Mouse (Mus musculus): ENCODE results near the gene Mrvi1.

Mrvi1 gene

DNA sequence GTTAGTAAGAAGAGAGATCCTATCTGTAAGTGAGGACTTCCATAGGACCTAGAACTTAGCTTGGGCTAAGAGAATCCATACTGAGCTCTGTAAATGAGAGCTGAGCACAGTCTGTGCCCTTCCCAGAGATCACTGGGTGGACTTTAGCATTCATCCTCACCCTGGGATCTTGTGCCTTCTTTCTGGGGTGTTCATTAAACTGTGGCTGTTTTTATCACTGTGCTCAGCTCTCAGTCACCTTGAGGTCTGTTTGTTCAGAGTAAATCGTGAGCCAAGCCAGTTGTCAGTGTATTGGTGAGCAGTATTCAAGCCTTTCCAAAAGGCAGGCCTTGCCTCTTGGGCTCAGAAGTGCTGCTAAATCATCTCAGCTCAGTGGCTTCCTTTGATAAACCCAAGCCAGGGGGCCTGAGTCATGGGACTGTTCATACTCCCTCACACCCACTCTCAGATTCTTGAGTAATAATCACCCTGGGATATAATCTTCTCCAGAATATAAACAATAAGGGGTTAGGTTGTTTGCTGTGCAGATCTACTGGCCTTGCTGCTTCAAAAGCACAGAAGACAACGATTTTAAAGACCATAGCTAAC, 100.4 kb downstream of the Mrvi1 start:
- WGBS = 87% methylated on average over 2 of the region's 2 CpGs

DNA sequence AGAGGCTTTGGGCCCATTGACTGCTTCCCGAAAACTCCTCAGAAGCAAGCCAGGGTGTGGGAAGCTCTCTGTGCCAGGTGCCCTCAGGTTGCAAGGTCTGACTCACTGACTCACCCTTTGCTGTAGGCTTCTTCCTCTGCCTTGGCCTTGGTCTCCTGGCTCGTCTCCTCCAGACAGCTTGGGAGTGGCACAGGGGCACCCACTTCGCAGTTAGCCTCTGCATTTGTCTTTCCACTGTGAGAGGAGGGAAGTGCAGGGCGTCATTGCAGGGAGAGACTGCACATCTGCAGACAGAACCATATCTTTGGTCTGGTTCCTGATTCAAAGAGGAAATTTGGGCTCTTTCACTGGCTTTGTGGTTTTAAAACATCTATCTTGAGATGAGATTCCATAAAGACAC, 104.2 kb downstream of the Mrvi1 start:
- 81% methylated on average over 4 of the region's 4 CpGs for WGBS

DNA sequence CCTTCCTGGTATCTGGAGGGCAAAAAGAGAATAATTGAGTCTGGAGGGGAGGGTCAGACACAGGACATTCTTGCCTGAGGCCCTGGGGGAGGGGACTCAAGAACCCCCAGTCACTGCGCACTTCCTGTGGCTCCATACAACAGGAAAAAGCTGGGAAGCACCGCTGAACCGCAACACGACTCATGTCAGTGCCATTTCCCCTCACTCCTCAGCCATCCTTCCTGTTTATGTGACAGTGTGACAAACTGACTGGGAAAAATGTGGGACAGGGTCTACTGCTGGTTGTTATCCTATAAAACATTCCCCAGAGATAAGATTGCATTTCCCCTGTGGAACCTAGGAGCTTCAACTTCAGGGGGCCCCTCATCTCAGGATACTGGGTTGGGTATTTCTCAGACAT, 105.3 kb downstream of the Mrvi1 start:
- 93% methylated on average over 4 of the region's 4 CpGs for WGBS

DNA sequence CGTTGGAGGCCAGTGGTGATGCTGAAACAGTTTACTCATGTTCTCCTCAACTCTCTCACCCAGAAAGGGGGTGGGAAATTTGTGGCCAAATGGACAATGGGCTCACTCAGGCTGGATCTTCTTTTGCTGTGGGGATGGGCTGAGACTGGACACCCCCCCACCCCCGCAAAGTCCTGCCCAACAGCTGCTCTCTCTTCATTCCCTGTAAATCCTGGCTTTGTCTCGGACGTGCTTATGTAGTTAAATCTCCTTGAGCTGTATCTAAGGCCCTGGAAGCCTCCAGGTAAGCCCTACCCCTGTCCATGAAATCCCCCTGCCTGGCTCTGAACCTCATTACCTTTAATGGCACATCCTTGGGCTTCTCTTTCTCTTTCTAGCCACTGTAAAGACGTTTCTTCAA, 113.5 kb downstream of the Mrvi1 start:
- WGBS = 87% methylated on average over 5 of the region's 5 CpGs

DNA sequence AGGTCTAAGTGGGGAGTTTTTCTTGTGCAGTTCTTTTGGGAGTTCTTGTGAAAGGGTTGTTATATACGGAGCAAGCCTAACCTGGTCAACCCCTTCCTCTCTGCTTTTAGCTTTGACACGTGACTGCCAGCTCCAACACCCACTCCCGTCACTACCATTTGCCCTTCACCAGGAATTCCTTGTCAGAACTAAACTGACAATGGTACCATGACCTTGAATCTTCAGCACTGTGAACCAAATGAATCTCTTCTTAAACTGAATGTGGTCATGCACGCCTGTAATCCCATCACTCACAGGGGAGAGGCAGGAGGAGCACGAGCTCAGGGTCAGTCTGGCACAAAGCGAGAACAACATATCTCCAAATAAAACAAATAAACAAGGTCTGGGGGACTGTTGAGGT, 115.1 kb downstream of the Mrvi1 start:
- WGBS = 96% methylated on average over 6 of the region's 6 CpGs

DNA sequence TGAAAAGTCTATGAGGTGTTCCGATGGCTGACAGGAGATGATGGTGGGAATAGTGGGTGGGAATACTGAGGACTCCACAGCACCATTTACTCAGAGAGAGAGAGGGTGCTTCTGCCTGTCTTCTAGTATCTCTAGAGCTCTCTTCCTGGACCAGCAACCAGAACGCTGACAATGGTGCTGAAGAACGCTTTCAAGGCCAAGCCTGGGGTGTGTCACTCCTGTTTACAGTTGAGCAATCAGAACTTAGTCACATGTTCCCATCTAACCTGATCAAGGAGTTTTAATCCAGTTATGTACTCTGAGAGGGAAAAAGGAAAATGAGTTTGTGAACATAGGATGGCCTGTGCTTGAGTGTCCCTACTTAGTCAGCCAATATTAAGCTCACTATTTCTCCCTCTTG, 116.2 kb downstream of the Mrvi1 start:
- WGBS = 92% methylated on average over 3 of the region's 3 CpGs

DNA sequence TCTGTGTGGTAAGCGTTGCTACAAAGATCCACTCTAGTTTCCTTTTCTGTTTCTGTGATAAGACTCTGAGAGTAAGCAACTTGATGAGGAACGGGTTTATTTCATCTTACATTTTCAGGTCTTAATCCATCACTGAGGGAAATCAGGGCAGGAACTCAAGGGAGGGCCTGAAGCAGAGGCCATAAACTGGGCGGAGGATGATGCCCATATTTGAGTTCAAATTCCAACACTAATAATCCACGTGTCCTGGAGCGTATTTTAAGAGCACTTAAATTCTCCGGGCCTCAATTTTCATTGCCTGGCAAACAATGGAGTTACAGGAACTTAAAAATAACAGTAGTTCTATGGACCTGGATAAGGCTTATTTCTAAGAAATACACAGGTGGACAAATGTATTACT, 116.7 kb downstream of the Mrvi1 start:
- 87% methylated on average over 6 of the region's 6 CpGs for whole genome bisulfite sequencing

DNA sequence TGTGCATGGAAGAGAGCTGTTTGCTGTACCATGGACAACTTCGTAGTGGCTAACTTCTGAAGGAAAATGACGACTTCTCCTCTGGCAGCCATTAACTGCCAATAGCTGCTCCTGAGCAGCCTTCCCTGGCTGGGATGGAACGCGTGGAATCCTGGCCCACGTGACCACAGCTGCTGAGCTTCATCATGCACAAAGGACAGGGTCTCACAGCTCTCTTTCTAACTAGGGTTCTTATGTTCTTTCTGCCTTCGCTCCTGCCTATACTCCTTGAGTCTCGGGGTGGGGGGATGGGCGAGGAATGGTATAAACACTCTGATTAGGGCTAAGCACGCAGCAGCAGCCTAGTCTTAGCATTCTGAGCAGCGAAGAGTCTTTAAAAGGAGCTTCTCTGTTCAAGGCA, 117.2 kb downstream of the Mrvi1 start:
- WGBS = 67% methylated on average over 10 of the region's 10 CpGs

DNA sequence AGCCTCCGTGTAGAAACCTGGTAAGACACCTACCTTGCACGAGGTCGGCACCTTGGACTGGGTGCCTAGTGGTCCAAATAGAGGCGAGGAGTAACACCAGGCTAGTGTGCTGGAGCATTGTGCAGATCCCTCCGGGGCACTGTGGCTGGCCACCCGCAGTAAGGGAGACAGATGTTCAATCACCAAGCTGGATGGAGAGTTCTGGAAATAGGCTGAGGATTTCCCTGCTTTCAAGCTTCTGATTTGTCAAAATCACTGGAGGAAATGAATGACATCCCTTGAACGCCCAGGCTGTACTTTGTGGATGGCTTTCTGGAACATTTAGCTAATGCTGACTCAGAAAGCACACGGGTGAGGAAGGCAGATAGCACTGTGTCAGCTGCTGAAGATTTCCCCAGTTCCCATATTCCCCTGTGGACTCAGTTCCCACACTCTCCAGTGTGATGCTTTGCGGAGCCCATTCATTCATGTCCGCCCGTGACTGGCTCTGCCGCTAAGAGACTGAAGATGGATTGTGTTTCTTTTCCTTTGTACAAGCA, 119.4 kb downstream of the Mrvi1 start, which contains the start of gene Lyve1:
TSS of gene Lyve1 (minus strand) at position 489 of the 539 bp plus-strand sequence.
- WGBS = 71% methylated on average over 12 of the region's 12 CpGs

DNA sequence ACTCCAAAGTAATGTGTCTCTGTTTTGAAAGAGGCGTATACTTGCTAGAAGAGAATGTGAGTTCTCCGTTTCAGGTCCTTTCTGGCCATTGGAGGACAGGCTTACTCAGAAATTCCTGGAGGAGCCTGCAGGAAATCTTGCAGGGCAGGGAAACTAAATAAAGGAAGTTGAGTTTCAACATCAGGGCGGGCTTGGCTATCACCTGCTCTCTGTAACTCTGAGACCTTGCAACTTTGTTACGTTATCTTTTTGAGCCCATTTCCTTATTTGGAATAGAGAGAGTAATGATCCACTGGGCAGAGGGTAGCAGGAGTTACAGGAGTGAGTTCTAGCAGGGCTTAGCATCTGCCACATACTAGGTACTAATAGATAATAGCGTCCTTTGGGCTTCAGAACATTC, 122.1 kb downstream of the Mrvi1 start:
- 75% methylated on average over 5 of the region's 5 CpGs for WGBS

DNA sequence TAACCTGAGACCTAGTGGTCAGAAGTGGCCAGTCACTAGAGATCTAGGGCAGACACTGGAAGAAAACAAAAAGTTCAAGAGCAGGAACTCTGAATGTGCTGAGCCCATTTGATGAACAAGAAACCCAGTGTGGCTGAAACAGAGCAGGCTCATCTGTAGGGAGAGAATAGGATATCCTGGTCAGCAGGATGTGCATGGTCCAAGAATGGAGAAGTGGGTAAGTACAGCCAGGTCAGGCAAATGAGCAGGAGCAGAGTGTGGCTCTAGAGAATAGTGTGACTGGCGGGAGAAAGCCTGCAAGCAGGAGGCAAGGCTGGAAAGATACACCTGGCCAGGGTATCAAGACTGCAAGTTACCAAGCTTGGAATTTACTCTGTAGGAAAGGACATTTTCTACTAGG, 126.7 kb downstream of the Mrvi1 start:
- 88% methylated on average over 1 of the region's 1 CpGs for WGBS

DNA sequence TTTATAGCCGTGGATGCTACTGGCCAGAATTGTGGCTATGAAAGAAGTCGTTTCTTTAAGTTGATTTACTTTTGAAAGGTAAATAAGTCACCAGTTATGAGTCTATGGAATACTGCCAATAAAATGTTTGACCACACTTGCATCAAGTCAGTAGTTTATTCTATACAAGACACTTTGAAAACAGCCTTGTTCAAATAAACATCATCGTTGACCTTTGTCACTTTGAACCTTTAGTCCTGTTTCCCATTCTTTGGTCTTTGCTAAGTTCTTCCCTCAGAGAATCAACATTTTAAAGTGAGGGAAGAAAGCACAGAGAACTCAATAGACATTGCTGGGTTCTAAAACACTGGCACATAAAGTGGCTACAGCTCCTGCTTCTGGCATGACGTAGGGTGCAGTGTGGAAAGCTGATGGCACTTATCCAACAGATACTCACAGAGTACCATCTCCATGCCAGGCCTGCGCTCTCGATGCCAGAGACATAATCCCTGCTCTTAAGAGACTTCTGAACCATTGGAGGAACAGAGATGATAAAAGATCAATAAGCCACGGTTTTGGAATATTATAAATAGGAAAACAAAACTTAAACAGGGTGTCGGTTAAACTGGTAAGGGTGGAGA, 127.2 kb downstream of the Mrvi1 start:
- WGBS = 40% methylated on average over 8 of the region's 8 CpGs

DNA sequence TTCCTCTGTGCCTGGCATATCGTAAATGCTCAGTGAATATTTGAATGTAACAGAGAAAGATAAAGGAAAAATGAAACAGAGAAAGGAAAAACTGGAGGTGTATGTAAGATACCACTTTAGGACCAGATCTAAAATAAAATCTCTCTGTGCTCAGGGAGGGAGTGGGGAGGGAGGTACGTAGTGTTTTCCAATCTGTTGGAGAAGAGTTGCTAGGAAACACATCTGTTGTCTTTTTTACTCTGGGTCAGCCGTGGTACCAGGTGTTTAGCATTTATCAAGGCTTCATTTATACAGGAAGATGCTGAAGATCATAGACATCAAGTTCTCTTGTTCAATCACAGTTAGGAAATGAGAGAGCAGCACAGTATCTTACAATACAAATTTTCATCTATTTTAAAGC, 127.7 kb downstream of the Mrvi1 start:
- WGBS = 37% methylated on average over 3 of the region's 3 CpGs

DNA sequence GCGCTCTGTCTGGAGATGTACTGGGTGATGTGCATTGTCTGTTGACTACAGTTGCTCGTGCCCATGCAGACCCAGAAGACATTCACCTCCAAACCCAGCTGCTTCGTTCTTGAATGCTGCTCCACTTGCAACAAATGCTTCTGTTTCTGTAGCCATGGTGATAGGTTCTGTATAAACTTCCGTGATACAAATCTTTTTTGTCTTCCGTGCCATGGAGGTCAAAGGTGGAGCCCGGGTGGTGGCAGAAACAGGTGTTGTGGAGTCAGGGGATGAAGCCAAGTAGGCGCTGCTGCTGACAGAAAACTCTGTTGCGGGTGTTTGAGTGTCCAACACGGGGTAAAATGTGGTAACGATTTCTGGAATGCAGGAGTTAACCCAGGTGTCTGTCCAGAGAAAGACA, 128.7 kb downstream of the Mrvi1 start:
- 58% methylated on average over 10 of the region's 10 CpGs for WGBS

DNA sequence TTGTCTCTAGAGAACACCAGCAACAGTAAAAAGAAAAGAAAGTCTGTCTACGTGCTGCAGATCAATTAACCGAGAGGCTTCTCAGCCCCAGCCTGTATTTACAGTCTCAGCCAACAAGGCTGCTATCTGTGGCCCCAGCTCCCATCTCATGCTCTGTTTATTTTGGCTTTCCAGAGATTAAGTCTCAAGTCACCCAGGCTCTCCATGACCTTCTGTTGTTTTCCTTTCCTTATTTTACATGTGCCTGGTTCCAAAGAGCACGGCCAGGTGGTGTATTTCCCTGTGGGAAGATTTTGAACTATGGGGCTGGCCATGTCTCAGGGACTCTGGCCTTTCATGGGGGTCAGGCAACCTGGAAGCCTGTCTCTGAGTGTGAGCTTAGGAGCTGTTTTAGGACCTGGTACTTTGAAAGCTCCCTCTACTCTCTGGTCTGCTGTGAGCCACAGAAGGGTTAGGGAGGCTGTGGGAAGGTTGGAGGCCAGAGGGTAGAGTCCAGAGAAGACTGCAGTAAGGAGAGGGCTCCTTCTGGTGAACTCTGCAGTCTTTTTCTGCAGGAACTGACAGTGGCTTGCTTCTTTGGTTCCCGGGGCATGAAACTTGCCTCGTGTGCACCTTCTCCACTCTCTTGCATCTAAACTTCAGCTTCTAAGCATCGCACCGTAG, 130.6 kb downstream of the Mrvi1 start:
- WGBS = 86% methylated on average over 7 of the region's 7 CpGs

DNA sequence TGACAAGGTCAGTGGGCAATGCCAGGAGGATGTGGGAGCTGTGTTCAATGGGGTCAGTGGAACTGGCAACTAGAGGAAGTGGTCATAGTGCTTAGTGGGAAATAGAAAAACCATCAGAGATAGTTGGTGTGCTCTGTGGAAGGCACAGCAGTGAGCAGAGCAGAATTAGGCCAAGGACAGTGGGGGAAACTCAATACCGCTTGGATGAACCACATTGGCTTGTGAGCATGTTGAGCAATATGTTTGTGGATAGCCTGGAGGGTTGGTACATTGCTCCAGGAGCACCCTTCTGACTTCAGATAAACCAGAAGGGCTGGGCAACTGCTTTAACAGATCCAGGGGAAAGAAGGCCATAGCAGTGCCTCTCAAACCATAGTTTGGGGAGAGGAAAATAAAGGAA, 133.9 kb downstream of the Mrvi1 start:
- 94% methylated on average over 1 of the region's 1 CpGs for WGBS

DNA sequence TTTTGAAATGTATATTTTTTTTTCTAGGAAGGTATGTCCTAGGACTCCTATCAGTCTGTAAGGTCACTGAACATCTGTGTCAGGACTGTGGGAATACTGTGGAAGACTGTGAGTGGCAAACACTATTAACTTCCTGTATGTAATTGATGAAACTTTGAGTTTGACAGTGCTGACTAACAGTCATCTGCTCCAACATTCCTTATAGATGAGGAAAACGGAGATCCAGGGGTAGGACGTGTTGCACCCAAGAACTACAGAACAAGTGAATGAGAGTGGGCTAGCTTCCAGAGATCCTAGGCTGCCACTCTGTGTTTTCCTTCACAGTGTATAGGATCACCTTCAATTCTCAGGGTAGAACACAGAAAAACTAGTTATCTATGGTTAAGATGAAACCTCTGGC, 134.9 kb downstream of the Mrvi1 start:
- 86% methylated on average over 2 of the region's 2 CpGs for WGBS

DNA sequence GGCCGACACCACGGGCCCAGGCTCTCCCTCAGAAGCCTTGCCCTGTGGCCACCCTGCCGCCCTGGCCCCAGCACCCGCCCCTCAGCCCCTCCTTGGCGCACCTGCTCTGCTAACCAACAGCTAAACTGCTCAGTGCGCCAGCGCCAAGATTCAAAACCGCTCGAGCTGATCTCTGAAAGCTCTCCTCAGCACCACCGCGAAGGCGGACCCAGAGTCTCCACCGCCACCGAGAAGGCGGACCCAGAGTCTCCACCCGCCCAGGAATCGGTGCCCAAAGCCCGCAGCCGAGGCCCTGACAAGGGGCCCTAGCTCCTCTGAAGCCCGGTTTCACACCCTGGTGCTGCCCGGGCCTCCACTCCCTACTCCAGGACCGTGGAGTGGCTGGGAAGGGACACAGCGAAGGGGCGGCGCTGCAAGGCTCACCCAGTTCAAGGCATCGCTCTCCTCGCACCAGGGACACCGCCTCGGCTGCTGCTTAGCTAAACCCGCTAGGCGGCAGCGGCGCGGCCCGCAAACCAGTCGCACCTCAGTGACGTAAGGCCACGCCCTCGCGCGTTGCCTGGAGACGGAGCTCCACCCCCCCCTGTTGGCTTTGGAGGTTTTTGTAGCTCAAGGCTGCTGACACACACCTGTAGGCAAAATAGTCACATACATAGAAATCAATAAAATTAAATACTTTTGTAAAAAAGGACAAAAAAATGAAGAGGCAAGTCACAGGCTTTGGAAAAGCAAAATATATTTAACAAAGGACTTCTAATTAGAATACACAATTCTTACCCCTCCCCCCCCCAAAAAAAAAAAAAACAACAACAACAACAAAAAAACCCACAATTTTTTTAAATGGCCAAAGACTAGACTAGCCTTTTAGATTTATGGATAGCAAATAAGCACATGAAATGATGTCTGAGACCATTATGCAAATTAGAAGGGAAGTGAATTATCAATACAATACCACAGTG, 138.1 kb downstream of the Mrvi1 start, which contains the start of gene Rnf141:
TSS of gene Rnf141 (minus strand) at position 542 of the 959 bp plus-strand sequence.
- under 1% methylated on average over 42 of the region's 42 CpGs for WGBS

DNA sequence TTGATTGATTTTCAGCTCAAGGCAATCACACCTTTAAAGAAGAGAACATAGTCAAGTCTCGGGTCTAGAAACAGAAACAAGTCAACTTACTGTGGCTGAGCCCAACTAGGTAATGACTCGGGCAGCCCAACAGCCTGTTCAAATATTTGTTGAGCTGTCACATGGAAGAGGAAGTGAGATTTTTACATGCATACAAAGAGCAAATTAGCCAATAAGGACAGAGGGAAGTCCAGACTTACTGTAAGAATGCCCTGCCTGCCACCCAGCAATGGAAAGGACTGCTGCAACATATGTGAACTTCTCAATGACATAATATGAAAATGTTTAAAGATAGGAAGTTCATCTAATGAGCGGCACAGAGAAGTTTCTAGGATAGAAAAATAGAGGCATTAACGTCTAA, 141.9 kb downstream of the Mrvi1 start:
- WGBS = 84% methylated on average over 4 of the region's 4 CpGs

DNA sequence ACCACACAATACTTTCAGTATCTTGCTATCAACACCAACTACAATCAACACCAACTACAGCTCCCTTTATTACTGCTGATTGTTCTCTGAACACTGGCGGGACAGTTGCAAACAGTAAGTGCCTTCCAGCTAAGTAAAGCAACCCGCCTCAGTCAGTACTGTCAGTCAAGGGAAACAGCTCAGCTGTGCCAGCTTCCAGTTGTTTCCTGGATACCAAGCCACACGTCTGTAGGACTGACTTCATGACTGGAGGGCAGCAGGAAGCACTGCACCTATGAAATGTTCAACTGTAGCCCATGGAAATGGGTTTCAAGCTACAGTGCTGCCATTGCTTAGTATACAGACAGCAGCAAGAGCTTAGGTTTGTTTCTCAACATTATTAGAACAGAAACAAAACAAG, 147.7 kb downstream of the Mrvi1 start:
- WGBS = 50% methylated on average over 3 of the region's 3 CpGs

DNA sequence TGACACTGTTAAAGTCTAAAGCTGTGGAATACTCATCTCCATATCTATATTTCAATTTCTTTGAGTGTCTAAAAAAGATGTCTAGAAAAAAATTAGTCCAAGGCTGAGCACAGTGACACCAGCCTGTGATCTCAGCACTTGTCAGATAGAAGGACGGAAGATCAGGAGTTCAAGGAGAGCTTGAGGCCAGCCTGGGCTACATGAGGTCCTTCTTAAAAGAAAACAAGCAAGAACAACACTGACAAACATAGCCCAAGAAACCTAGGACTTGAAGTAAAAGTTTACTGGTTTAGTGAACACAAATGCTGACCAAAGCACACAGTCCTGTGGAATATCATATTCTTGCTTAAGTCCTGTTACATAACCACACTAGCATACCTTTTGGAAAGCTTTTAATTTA, 148.2 kb downstream of the Mrvi1 start:
- WGBS = 94% methylated on average over 1 of the region's 1 CpGs

DNA sequence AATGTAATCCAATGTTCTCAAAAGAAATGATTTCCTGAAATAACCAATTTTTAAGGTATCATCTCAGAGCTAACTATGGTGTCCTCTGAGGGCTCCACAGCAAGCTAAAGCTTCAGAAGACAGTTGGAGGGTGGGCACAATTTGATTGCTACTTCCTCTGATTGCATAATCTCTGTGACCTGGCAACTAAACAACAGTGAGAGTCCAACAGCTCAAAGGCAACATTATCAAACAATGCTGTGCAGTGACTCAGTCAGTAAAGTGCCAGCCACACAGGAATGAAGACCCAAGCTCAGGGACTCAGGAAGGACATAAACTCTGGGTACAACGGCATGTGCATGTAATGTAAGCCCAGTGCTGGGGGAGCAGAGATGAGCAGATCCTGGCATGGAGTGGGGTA, 149.2 kb downstream of the Mrvi1 start:
- WGBS = 75% methylated on average over 1 of the region's 1 CpGs
